Mouse (Mus musculus) hematopoietic multipotent progenitor cell, adult 10-12 weeks (in vitro differentiated cells): ENCODE results near the gene Litaf. TPM values are rescaled to one million over a fixed set of nuclear protein-coding genes. Genes with fewer than 3 reads are reported as not detected.

ENCODE experiments used
- polyA plus RNA-seq: library from polyadenylated mRNA; stranded (reverse); fragments of >175 nt; gene quantifications from 2 replicates; pipeline ENCODE4 v1.2.3, GENCODE M21; 2012; ENCODE audit warnings: low replicate concordance

The Litaf gene
- 31.0 and 173 TPM in 2 replicates for polyA plus RNA-seq

DNA sequence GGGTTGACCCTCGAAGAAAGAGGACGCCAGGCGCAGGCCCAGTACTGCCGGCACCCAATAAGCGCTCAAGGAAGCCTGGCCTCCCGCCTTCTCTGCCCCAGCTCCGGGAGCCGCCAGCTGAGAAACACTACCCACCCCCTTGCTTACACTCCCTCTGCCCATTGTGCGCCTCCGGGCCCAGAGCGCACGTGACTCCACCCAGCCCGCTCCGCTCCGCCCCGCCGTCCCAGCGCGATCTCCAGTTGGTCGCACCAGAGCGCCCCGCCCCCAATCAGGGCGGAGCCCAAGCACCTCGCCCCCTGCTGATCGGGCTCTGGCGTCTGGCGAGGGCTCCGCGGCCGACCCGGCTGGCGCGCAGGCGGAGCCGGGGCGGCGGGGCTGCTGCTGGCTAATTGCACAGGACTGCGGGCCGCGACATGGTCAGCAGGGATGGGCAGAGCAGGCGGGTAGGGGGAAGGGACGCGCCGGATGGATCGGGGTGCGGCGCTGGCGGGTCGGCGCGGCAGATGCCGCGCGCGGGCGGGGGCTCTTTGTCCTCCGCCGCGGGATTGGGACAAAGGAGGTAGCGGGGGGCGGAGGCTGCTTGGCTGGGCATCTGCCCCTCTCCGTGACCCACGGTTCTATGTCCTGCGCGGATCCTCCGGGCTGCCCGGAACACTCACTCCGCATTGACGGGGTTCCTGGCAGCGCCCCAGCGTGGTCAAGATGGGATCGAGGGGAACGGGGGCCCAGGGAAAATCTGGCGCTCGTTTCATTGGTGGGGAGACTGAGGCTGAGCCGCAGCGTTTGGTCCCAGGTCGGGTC is at the start of gene Litaf:
TSS of gene Litaf (minus strand) at position 129 of the 804 bp plus-strand sequence.

DNA sequence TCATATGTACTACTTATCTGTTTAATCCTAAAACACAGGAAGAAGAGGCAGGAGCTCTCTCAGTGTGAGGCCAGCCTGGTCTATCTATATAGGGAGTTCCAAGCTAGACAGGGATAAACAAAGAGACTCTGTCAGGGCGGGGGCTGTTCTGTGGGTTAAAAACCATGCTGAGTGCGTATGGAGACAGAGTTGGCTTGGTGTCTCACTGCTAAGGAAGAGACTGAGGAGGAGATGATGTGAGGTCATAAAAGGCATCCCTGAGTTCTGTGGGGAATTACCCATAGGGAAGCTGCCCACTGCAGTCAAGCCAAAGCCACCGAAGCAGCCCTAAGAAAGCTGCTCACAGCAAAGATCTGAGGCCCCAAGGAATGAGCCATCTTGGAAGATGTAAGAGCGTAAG is 5.3 kb downstream of the Litaf start, which contains the start of gene Snn:
TSS of gene Snn (plus strand) at position 301 of the 400 bp plus-strand sequence.

Other genes starting within 250 kb of the Litaf start
- gene Rmi2, start 231.1 kb downstream of the Litaf start, polyA plus RNA-seq = 1.6 and 1.8 TPM in 2 replicates
- 167 and 238 TPM in 2 replicates for gene Snn, start 5.2 kb downstream of the Litaf start, polyA plus RNA-seq
- gene Txndc11, start 68.5 kb upstream of the Litaf start, polyA plus RNA-seq = 35.0 and 58.5 TPM in 2 replicates
- 14.4 and 21.3 TPM in 2 replicates for gene Zc3h7a, start 110.2 kb upstream of the Litaf start, polyA plus RNA-seq
- gene Rsl1d1, start 137.2 kb upstream of the Litaf start, polyA plus RNA-seq = 3.4 and 17.7 TPM in 2 replicates
- 70.4 and 165 TPM in 2 replicates for gene Gspt1, start 188.2 kb upstream of the Litaf start, polyA plus RNA-seq
- 1.3 and 4.2 TPM in 2 replicates for gene Tnfrsf17, start 247.7 kb upstream of the Litaf start, polyA plus RNA-seq